Comparison of ENCODE assay signal across 11 mouse cellular contexts in the genomic region with DNA sequence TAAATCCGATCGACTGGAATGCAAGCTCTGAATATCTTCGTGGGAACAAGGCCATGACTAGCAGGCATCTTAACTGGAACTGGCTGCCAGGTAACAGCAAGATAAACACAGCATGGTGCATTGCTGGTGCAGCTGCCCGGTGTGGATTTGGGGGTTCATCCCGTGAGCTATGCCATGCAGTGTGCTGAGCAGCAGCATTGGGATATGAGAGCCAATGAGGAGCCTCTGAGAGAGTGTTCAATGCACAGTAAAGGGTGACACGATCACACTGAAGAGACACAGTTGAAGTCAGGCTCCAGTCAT.
A peak's percentile ranks its signal among the peaks of the same experiment; 100 is the strongest.
DNase-seq lines count a peak whose midpoint lies in the region; ATAC-seq and TF ChIP-seq lines count a peak whose summit lies in the region.
"Had no signal": no experiment of that assay in that cellular context is flagged by ENCODE, and none has a peak within 500 bp of the region (broad histone marks: within the 10 kb centered on the region; RNA-seq: fewer than 3 reads in every experiment).

No protein-coding gene starts in this region.

- DNase-seq in adrenal gland, postnatal 14 days: peak; percentile 16
- DNase-seq in adrenal gland, postnatal 36 days: no peak
- no peak for DNase-seq in heart, adult 9 months (ENCODE audit: low spot score in 2 of 2)
- peak; percentile 11 for DNase-seq in stomach, postnatal 0 days (ENCODE audit: low spot score)
- no peak for DNase-seq in thymus, postnatal 4 days

- H3K27ac ChIP-seq in heart, embryonic 14.5 days (replicated peaks in 1 of 2; ENCODE audit: control insufficient read depth in 1 of 2, insufficient read depth in 1 of 2, low read depth in 2 of 2, low read length in 2 of 2): peak overlapping the region; percentile 46 to 53
- H3K27ac ChIP-seq in midbrain, embryonic 16.5 days (ENCODE audit: low read length): no peak overlapping the region
- no peak overlapping the region for H3K27ac ChIP-seq in midbrain, embryonic 13.5 days
- 0 out of 2 replicates have a peak overlapping the region, but pooled peaks have one; percentile 18 for H3K27ac ChIP-seq in stomach, postnatal 0 days (replicated peaks)
- H3K27ac ChIP-seq: hindbrain, embryonic 13.5 days; kidney, postnatal 0 days; midbrain, embryonic 12.5 days had no signal

- H3K4me3 ChIP-seq in heart, embryonic 14.5 days (ENCODE audit: control insufficient read depth in 1 of 2, insufficient read depth in 1 of 2, low read depth in 1 of 2, low read length in 2 of 2): no peak overlapping the region
- H3K4me3 ChIP-seq in midbrain, embryonic 16.5 days (ENCODE audit: low read depth, low read length): no peak overlapping the region
- H3K4me3 ChIP-seq in midbrain, embryonic 13.5 days (replicated peaks): no peak overlapping the region
- H3K4me3 ChIP-seq in stomach, postnatal 0 days (ENCODE audit: low read depth, low read length): no peak overlapping the region
- H3K4me3 ChIP-seq: hindbrain, embryonic 13.5 days; midbrain, embryonic 12.5 days had no signal

- H3K36me3 ChIP-seq in heart, embryonic 14.5 days (ENCODE audit: control insufficient read depth, insufficient read depth, low read length): no peaks in the 10 kb centered on the region
- no peaks in the 10 kb centered on the region for H3K36me3 ChIP-seq in midbrain, embryonic 16.5 days (ENCODE audit: control insufficient read depth, insufficient read depth, low read length)
- no peaks in the 10 kb centered on the region for H3K36me3 ChIP-seq in midbrain, embryonic 13.5 days
- H3K36me3 ChIP-seq in stomach, postnatal 0 days (ENCODE audit: control insufficient read depth, insufficient read depth, low read length): no peaks in the 10 kb centered on the region
- H3K36me3 ChIP-seq: hindbrain, embryonic 13.5 days; midbrain, embryonic 12.5 days had no signal

- peaks cover 37 to 59% of the 10 kb centered on the region in 2 experiments for H3K4me1 ChIP-seq in heart, embryonic 14.5 days (ENCODE audit: control insufficient read depth in 2 of 2, insufficient read depth in 2 of 2, low read length in 2 of 2)
- peaks cover 13% of the 10 kb centered on the region for H3K4me1 ChIP-seq in midbrain, embryonic 16.5 days (ENCODE audit: control insufficient read depth, insufficient read depth, low read length)
- H3K4me1 ChIP-seq in midbrain, embryonic 13.5 days (replicated peaks): peaks cover 25% of the 10 kb centered on the region
- H3K4me1 ChIP-seq in stomach, postnatal 0 days (replicated peaks; ENCODE audit: control insufficient read depth, insufficient read depth): no peaks in the 10 kb centered on the region

- ATAC-seq in heart, embryonic 14.5 days (ENCODE audit: insufficient number of reproducible peaks, insufficient read depth, low FRiP score, low read depth): no peak
- ATAC-seq in midbrain, embryonic 16.5 days: peak; percentile 37
- no peak for ATAC-seq in midbrain, embryonic 13.5 days
- no peak for ATAC-seq in stomach, postnatal 0 days (ENCODE audit: low FRiP score, low TSS enrichment)

- no peak for TF ChIP-seq EP300 in stomach, postnatal 0 days (optimal IDR thresholded peaks at IDR 0.05)

- no peaks in the 10 kb centered on the region for H3K9me3 ChIP-seq in heart, embryonic 14.5 days (ENCODE audit: control insufficient read depth, low read length)
- H3K9me3 ChIP-seq in midbrain, embryonic 16.5 days (replicated peaks; ENCODE audit: control insufficient read depth, low read length, poor library complexity, severe bottlenecking): no peaks in the 10 kb centered on the region
- no peaks in the 10 kb centered on the region for H3K9me3 ChIP-seq in midbrain, embryonic 13.5 days
- no peaks in the 10 kb centered on the region for H3K9me3 ChIP-seq in stomach, postnatal 0 days (ENCODE audit: control insufficient read depth, low read length)
- H3K9me3 ChIP-seq: hindbrain, embryonic 13.5 days; midbrain, embryonic 12.5 days had no signal

- no peaks in the 10 kb centered on the region for H3K27me3 ChIP-seq in heart, embryonic 14.5 days (ENCODE audit: control insufficient read depth, insufficient read depth, low read length)
- no peaks in the 10 kb centered on the region for H3K27me3 ChIP-seq in midbrain, embryonic 16.5 days (ENCODE audit: control insufficient read depth, insufficient read depth, low read depth, low read length)
- H3K27me3 ChIP-seq in midbrain, embryonic 13.5 days: no peaks in the 10 kb centered on the region
- H3K27me3 ChIP-seq in stomach, postnatal 0 days (ENCODE audit: control insufficient read depth, insufficient read depth, low read length): no peaks in the 10 kb centered on the region
- H3K27me3 ChIP-seq: hindbrain, embryonic 13.5 days; midbrain, embryonic 12.5 days had no signal

- no peak overlapping the region for H3K9ac ChIP-seq in heart, embryonic 14.5 days (ENCODE audit: low read length)
- no peak overlapping the region for H3K9ac ChIP-seq in midbrain, embryonic 16.5 days (ENCODE audit: low read depth, low read length)
- H3K9ac ChIP-seq in midbrain, embryonic 13.5 days (replicated peaks): no peak overlapping the region
- no peak overlapping the region for H3K9ac ChIP-seq in stomach, postnatal 0 days (ENCODE audit: low read length)
- H3K9ac ChIP-seq: hindbrain, embryonic 13.5 days; midbrain, embryonic 12.5 days had no signal

- WGBS in heart, embryonic 14.5 days: 34% methylated on average over 6 of the region's 6 CpGs
- 54% methylated on average over 6 of the region's 6 CpGs for WGBS in midbrain, embryonic 16.5 days
- WGBS in midbrain, embryonic 13.5 days: 62% methylated on average over 6 of the region's 6 CpGs
- WGBS in stomach, postnatal 0 days: 48% methylated on average over 6 of the region's 6 CpGs

- no peak for TF ChIP-seq CTCF in stomach, postnatal 0 days (IDR thresholded peaks at IDR 0.05; ENCODE audit: low read depth)

- no peak overlapping the region for H3K4me2 ChIP-seq in heart, embryonic 14.5 days (ENCODE audit: low read length)
- H3K4me2 ChIP-seq in midbrain, embryonic 16.5 days (ENCODE audit: low read length): no peak overlapping the region
- no peak overlapping the region for H3K4me2 ChIP-seq in midbrain, embryonic 13.5 days (replicated peaks)
- H3K4me2 ChIP-seq in stomach, postnatal 0 days (replicated peaks; ENCODE audit: low read depth): no peak overlapping the region
- H3K4me2 ChIP-seq: hindbrain, embryonic 13.5 days; midbrain, embryonic 12.5 days had no signal

Comparison
In these comparisons a context has a peak if more than half of its experiments do, and no peak if none do; other contexts are left out.
1. DNase-seq: peak in adrenal gland, postnatal 14 days (single experiment) and stomach, postnatal 0 days (single experiment); none in adrenal gland, postnatal 36 days (0 of 2), heart, adult 9 months (0 of 2) and thymus, postnatal 4 days (single experiment).
2. H3K27ac ChIP-seq: peak in heart, embryonic 14.5 days (2 of 2) and stomach, postnatal 0 days (single experiment); none in midbrain, embryonic 16.5 days (single experiment) and midbrain, embryonic 13.5 days (single experiment).